Mouse (Mus musculus): ENCODE measurements around the gene Wnt2. TPM values are rescaled to one million over a fixed set of nuclear protein-coding genes. Genes with fewer than 3 reads are reported as not detected.

The Wnt2 gene
- polyA plus RNA-seq, 1 experiment from 2014 or later = 0.29 TPM

- no peaks in the 10 kb centered on the region for H3K4me1 ChIP-seq (replicated peaks; ENCODE audit: control insufficient read depth, insufficient read depth, low read length)
- H3K27ac ChIP-seq (ENCODE audit: low read length) = no peak overlapping the region
- no peak for ATAC-seq
- no peak overlapping the region for H3K9ac ChIP-seq (replicated peaks; ENCODE audit: low read depth, low read length)
- no peak overlapping the region for H3K4me2 ChIP-seq (ENCODE audit: low read length)
- no peak overlapping the region for H3K4me3 ChIP-seq (replicated peaks; ENCODE audit: low read length)
- no peaks in the 10 kb centered on the region for H3K9me3 ChIP-seq (ENCODE audit: control insufficient read depth, low read length)
- WGBS = 94% methylated on average over 9 of the region's 9 CpGs
- H3K36me3 ChIP-seq (ENCODE audit: control insufficient read depth, insufficient read depth) = no peaks in the 10 kb centered on the region
- H3K27me3 ChIP-seq (replicated peaks; ENCODE audit: control insufficient read depth, insufficient read depth, low read length) = no peaks in the 10 kb centered on the region
These were observed 40.0 kb downstream of the Wnt2 start for GRCm38 (mm10) chr6:17990173-17991028.

- no peaks in the 10 kb centered on the region for H3K27me3 ChIP-seq (replicated peaks; ENCODE audit: control insufficient read depth, insufficient read depth, low read length)
- no peak overlapping the region for H3K27ac ChIP-seq (ENCODE audit: low read length)
- WGBS = 77% methylated on average over 1 of the region's 1 CpGs
- ATAC-seq = no peak
- no peak overlapping the region for H3K4me2 ChIP-seq (ENCODE audit: low read length)
- H3K9ac ChIP-seq (replicated peaks; ENCODE audit: low read depth, low read length) = no peak overlapping the region
- H3K9me3 ChIP-seq (ENCODE audit: control insufficient read depth, low read length) = no peaks in the 10 kb centered on the region
- no peaks in the 10 kb centered on the region for H3K36me3 ChIP-seq (ENCODE audit: control insufficient read depth, insufficient read depth)
- H3K4me1 ChIP-seq (replicated peaks; ENCODE audit: control insufficient read depth, insufficient read depth, low read length) = no peaks in the 10 kb centered on the region
- H3K4me3 ChIP-seq (replicated peaks; ENCODE audit: low read length) = no peak overlapping the region
These were observed 51.0 kb downstream of the Wnt2 start for GRCm38 (mm10) chr6:17979361-17979760.

DNA sequence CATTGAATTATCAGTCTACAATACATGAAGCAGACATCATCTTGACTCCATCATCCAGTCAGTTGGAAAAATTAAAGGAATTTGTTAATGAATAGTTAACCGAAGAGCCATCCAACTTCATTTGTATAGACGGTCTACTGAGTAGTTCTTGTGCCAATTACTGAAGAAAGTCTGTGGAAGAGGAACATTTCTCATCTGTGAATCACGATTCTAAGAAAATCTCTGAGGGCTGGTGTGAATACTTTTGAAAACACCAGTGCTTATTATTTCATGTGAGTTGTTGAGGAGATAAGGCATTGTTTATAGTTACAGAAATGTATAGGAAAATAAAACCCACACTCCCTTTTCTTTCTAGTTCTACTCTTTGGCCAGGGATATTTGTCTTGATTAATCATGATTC is 51.5 kb downstream of the Wnt2 start:
- Histone ChIP-seq H3K4me1 (replicated peaks; ENCODE audit: control insufficient read depth, insufficient read depth, low read length) (no peaks in the 10 kb centered on the region), H3K9ac (replicated peaks; ENCODE audit: low read depth, low read length) (no peak overlapping the region), H3K36me3 (ENCODE audit: control insufficient read depth, insufficient read depth) (no peaks in the 10 kb centered on the region), H3K27ac (ENCODE audit: low read length) (no peak overlapping the region), H3K4me3 (replicated peaks; ENCODE audit: low read length) (no peak overlapping the region), H3K27me3 (replicated peaks; ENCODE audit: control insufficient read depth, insufficient read depth, low read length) (no peaks in the 10 kb centered on the region), H3K4me2 (ENCODE audit: low read length) (no peak overlapping the region), H3K9me3 (ENCODE audit: control insufficient read depth, low read length) (no peaks in the 10 kb centered on the region)
- 81% methylated on average over 3 of the region's 3 CpGs for WGBS
- no peak for ATAC-seq

- Histone ChIP-seq H3K36me3 (ENCODE audit: control insufficient read depth, insufficient read depth) (no peaks in the 10 kb centered on the region), H3K9ac (replicated peaks; ENCODE audit: low read depth, low read length) (no peak overlapping the region), H3K27ac (ENCODE audit: low read length) (no peak overlapping the region), H3K9me3 (ENCODE audit: control insufficient read depth, low read length) (no peaks in the 10 kb centered on the region), H3K4me3 (replicated peaks; ENCODE audit: low read length) (no peak overlapping the region), H3K4me1 (replicated peaks; ENCODE audit: control insufficient read depth, insufficient read depth, low read length) (no peaks in the 10 kb centered on the region), H3K27me3 (replicated peaks; ENCODE audit: control insufficient read depth, insufficient read depth, low read length) (no peaks in the 10 kb centered on the region), H3K4me2 (ENCODE audit: low read length) (no peak overlapping the region)
- ATAC-seq = no peak
- 77% methylated on average over 5 of the region's 5 CpGs for WGBS
These were observed 52.1 kb downstream of the Wnt2 start for GRCm38 (mm10) chr6:17978324-17978723.

DNA sequence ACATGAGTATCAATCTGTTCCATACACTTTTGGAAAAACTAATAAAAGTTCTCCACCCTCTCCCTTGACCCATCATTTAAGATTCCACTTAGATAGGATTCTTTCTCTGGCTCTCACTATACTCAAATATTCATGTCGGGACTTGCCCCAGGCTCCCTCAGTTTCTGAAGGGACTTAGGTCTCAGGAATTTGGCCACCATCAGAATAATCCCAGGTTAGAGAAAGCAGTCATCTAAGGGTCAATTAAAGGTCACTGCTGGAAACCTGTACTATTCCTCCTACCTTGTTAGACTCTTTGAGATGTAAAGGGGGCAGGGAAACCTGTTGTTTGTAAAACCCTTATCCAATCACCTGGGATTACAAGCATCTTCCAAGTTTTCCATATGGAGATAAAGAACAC is 53.2 kb downstream of the Wnt2 start:
- Histone ChIP-seq H3K27me3 (replicated peaks; ENCODE audit: control insufficient read depth, insufficient read depth, low read length) (no peaks in the 10 kb centered on the region), H3K9ac (replicated peaks; ENCODE audit: low read depth, low read length) (no peak overlapping the region), H3K4me1 (replicated peaks; ENCODE audit: control insufficient read depth, insufficient read depth, low read length) (no peaks in the 10 kb centered on the region), H3K36me3 (ENCODE audit: control insufficient read depth, insufficient read depth) (no peaks in the 10 kb centered on the region), H3K27ac (ENCODE audit: low read length) (no peak overlapping the region), H3K4me2 (ENCODE audit: low read length) (no peak overlapping the region), H3K4me3 (replicated peaks; ENCODE audit: low read length) (no peak overlapping the region), H3K9me3 (ENCODE audit: control insufficient read depth, low read length) (no peaks in the 10 kb centered on the region)
- no peak for ATAC-seq
- 31% methylated on average over 1 of the region's 1 CpGs for WGBS

DNA sequence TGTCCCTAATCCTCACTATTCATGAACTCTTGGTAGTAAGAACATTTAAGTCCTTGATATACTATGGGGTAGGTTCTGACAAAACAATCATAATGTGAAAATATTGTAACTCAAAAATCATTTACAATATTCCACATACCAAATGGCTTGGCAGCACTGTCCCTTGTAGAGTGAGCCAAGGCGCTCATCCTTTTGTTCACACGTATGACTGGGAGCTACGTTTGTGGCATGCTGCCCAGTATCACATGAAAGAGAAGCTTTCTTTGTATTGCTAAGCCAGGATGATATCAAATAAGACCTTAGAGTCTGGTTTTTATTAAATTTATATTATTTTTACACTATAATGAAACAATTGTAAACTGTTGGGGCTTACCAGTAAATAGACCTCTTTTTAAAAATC is 56.0 kb downstream of the Wnt2 start:
- 62% methylated on average over 3 of the region's 3 CpGs for WGBS
- peak; percentile 66; the same call in 1 of the 2 replicates for ATAC-seq

DNA sequence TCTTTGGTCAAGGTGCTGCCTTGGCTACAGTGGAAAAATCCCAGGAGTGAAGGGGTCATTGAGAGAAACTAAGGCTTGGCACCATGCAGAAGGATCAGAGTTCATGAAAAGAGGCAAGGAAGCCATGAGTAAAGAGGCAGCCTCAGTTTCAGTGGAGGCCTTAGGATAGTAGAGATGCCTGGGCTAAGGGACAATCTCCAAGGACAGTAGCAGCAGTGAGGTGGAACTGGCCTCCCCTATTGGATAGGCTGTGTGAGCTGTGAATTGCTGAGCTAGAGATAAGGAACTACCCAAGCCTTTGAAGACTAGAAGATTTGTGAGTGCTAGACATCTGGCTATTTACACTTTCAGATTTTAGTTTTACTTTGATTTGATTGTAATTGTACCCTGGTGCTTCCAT is 59.0 kb downstream of the Wnt2 start:
- no peak overlapping the region for H3K9ac ChIP-seq (replicated peaks; ENCODE audit: low read depth, low read length)
- H3K9me3 ChIP-seq (ENCODE audit: control insufficient read depth, low read length) = no peaks in the 10 kb centered on the region
- H3K27me3 ChIP-seq (replicated peaks; ENCODE audit: control insufficient read depth, insufficient read depth, low read length) = no peaks in the 10 kb centered on the region
- H3K27ac ChIP-seq (ENCODE audit: low read length) = no peak overlapping the region
- H3K4me2 ChIP-seq (ENCODE audit: low read length) = no peak overlapping the region
- no peak for ATAC-seq
- no peak overlapping the region for H3K4me3 ChIP-seq (replicated peaks; ENCODE audit: low read length)
- no peaks in the 10 kb centered on the region for H3K4me1 ChIP-seq (replicated peaks; ENCODE audit: control insufficient read depth, insufficient read depth, low read length)
- H3K36me3 ChIP-seq (ENCODE audit: control insufficient read depth, insufficient read depth) = no peaks in the 10 kb centered on the region

More for the DNA sequence above, 56.0 kb downstream of the Wnt2 start:
- H3K4me1 ChIP-seq (replicated peaks; ENCODE audit: control insufficient read depth, insufficient read depth, low read length) = no peaks in the 10 kb centered on the region
- H3K9me3 ChIP-seq (ENCODE audit: control insufficient read depth, low read length) = no peaks in the 10 kb centered on the region
- no peak overlapping the region for H3K4me2 ChIP-seq (ENCODE audit: low read length)
- H3K27ac ChIP-seq (ENCODE audit: low read length) = no peak overlapping the region
- H3K4me3 ChIP-seq (replicated peaks; ENCODE audit: low read length) = no peak overlapping the region
- no peaks in the 10 kb centered on the region for H3K27me3 ChIP-seq (replicated peaks; ENCODE audit: control insufficient read depth, insufficient read depth, low read length)
- H3K9ac ChIP-seq (replicated peaks; ENCODE audit: low read depth, low read length) = no peak overlapping the region
- no peaks in the 10 kb centered on the region for H3K36me3 ChIP-seq (ENCODE audit: control insufficient read depth, insufficient read depth)

GRCm38 (mm10) chr6:17969815-17970214 is 60.6 kb downstream of the Wnt2 start:
- H3K9ac ChIP-seq (replicated peaks; ENCODE audit: low read depth, low read length) = no peak overlapping the region
- no peaks in the 10 kb centered on the region for H3K27me3 ChIP-seq (replicated peaks; ENCODE audit: control insufficient read depth, insufficient read depth, low read length)
- no peak for ATAC-seq
- H3K4me3 ChIP-seq (replicated peaks; ENCODE audit: low read length) = no peak overlapping the region
- H3K9me3 ChIP-seq (ENCODE audit: control insufficient read depth, low read length) = no peaks in the 10 kb centered on the region
- H3K4me2 ChIP-seq (ENCODE audit: low read length) = no peak overlapping the region
- H3K4me1 ChIP-seq (replicated peaks; ENCODE audit: control insufficient read depth, insufficient read depth, low read length) = no peaks in the 10 kb centered on the region
- WGBS = 97% methylated on average over 1 of the region's 1 CpGs
- H3K36me3 ChIP-seq (ENCODE audit: control insufficient read depth, insufficient read depth) = no peaks in the 10 kb centered on the region
- H3K27ac ChIP-seq (ENCODE audit: low read length) = no peak overlapping the region

- no peak overlapping the region for H3K9ac ChIP-seq (replicated peaks; ENCODE audit: low read depth, low read length)
- 59% methylated on average over 1 of the region's 1 CpGs for WGBS
- H3K4me2 ChIP-seq (ENCODE audit: low read length) = no peak overlapping the region
- no peak overlapping the region for H3K27ac ChIP-seq (ENCODE audit: low read length)
- H3K4me3 ChIP-seq (replicated peaks; ENCODE audit: low read length) = no peak overlapping the region
- no peaks in the 10 kb centered on the region for H3K36me3 ChIP-seq (ENCODE audit: control insufficient read depth, insufficient read depth)
- peak; percentile 77 for ATAC-seq
- H3K9me3 ChIP-seq (ENCODE audit: control insufficient read depth, low read length) = no peaks in the 10 kb centered on the region
- no peaks in the 10 kb centered on the region for H3K4me1 ChIP-seq (replicated peaks; ENCODE audit: control insufficient read depth, insufficient read depth, low read length)
- H3K27me3 ChIP-seq (replicated peaks; ENCODE audit: control insufficient read depth, insufficient read depth, low read length) = no peaks in the 10 kb centered on the region
These were observed 61.8 kb downstream of the Wnt2 start for GRCm38 (mm10) chr6:17968467-17969144.
